Mouse (Mus musculus) CH12.LX (cell line): ENCODE measurements around the gene Fam168a.

Experiments
- EP300 ChIP-seq: IDR thresholded peaks from 2 replicates; pipeline ENCODE4 v1.6.1; 2011; ENCODE audit warnings: low read length, improper control_type of control experiment
- ETS1 ChIP-seq: conservative IDR thresholded peaks from 2 replicates; pipeline ENCODE4 v1.6.1; 2012; ENCODE audit warnings: low read depth, mild to moderate bottlenecking, inconsistent platforms, low read length, improper control_type of control experiment, moderate library complexity
- MAFK ChIP-seq: IDR thresholded peaks from 2 replicates; pipeline ENCODE4 v1.6.1; 2011; ENCODE audit warnings: low read length, improper control_type of control experiment; ENCODE audit not compliant: insufficient replicate concordance
- MEF2A ChIP-seq: IDR thresholded peaks from 2 replicates; pipeline ENCODE4 v1.6.1; 2014; ENCODE audit warnings: low read depth, mild to moderate bottlenecking, inconsistent platforms, low read length, improper control_type of control experiment, borderline replicate concordance
- POLR2A ChIP-seq: IDR thresholded peaks from 2 replicates; pipeline ENCODE4 v1.6.1; 2011; ENCODE audit warnings: low read depth, mild to moderate bottlenecking, improper control_type of control experiment, low read length
- RAD21 ChIP-seq: IDR thresholded peaks from 2 replicates; pipeline ENCODE4 v1.6.1; 2011; ENCODE audit warnings: low read depth, mild to moderate bottlenecking, low read length, improper control_type of control experiment, moderate library complexity
- ZC3H11A ChIP-seq: IDR thresholded peaks from 2 replicates; pipeline ENCODE4 v1.6.1; 2012; ENCODE audit warnings: low read depth, mild to moderate bottlenecking, inconsistent platforms, low read length, improper control_type of control experiment

- TF ChIP-seq EP300 = no peak
- no peak for TF ChIP-seq MEF2A
- TF ChIP-seq MAFK = no peak
- no peak for TF ChIP-seq ZC3H11A
- no peak for TF ChIP-seq ETS1
- TF ChIP-seq RAD21 = no peak
- no peak for TF ChIP-seq POLR2A
These were observed 106.2 kb downstream of the Fam168a start for GRCm38 (mm10) chr7:100812641-100813040.
